Mouse (Mus musculus) MEL-GATA-1-ER (cell line): Measurements from ENCODE around the gene Spdye4a.

Experiments used
- DNase-seq: peaks from one replicate; pipeline ENCODE4 v3.0.0-alpha.2; 2012; ENCODE audit warnings: low read depth; ENCODE audit errors: extremely low read depth

Spdye4a gene

GRCm38 (mm10) chr5:143226790-143227189, at the start of gene Spdye4a:
Gene Spdye4a, minus strand, starts transcription at chr5:143226890.
- DNase-seq = no peak

GRCm38 (mm10) chr5:143275761-143276160, 49.1 kb upstream of the Spdye4a start:
- no peak for DNase-seq

- DNase-seq = peak; percentile 93
Measured at GRCm38 (mm10) chr5:143272540-143273330, 46.0 kb upstream of the Spdye4a start.

DNA sequence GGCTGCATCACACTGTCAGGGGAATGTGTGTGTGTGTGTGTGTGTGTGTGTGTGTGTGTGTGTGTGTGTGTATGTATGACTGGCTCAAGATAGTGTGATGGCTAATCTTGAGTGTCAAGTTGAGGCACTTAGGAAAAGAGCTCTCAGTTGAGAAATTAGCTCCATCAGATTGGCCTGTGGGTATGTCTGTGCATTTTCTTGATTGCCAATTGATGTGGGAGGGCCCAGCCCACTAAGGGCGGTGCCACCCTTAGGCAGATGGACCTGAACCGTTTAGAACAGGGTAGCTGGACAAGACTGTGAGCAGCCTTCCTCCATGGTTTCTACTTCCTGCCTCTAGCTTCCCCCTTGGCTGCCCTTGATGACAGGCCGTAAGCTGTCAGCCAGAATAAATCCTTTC, 45.4 kb upstream of the Spdye4a start:
- DNase-seq = no peak

DNA sequence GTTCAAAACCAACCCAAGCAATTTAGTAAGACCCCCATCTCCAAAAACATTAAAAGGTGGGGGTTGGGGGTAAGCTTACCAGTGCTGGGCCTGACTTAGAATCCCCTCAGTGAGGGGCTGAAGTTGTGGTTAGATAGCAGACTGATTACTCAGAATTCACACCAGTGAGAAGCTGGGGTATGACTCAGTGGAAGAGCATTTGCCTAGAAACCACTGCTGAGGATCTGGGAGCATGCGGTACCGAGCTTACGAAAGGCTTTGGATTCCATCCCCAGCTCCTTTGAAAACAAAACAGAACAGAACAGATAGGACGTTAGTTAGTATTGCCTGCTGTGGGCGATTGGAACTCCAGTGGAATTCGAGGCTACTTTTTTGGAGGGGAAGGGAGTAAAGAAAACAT, 45.0 kb upstream of the Spdye4a start:
- no peak for DNase-seq

- DNase-seq = no peak
Measured at GRCm38 (mm10) chr5:143270151-143270519, 43.4 kb upstream of the Spdye4a start.

DNA sequence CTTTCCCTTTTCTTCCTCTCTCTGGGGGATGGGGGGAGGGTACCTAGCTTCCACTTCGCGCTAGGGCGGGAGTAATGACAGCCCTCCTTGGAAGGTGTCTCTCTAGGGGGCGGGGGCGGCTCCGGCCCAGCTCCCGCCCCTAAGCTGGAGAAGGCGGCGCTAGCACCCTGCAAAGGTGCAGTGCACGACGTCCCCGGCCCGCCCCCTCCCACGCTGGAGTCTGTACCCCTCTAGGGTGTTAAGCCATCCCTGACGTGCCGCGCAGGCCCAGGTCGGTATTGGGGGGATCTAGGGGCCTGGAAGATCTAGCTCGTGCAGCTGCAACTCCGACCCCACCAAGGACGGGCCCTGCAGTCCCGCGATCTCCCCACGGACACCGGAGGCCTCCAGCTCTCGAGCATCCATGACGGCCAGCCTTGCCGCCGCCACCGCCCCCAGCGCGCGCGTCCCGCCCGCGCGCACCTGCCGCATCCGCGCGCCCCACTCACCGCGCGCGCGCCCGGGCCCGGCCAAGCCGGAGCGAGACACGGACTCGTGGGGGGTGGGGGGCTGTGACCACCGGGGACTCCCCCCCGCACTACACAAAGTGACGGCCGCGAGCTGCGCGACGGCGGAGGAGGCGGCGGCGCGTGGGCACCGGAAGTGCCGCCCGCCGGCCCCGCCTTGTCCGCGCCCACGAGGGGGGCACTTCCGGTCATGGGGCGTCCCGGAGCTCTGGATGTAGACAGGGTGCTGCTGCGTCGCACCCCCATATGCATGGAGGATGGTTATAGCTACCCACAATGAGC, 42.9 kb upstream of the Spdye4a start, which contains the start of gene Zfp316:
Gene Zfp316 (minus strand): TSS at position 660 of the 788 bp plus-strand sequence.
- no peak for DNase-seq

- no peak for DNase-seq
Measured at GRCm38 (mm10) chr5:143268985-143269362, 42.3 kb upstream of the Spdye4a start.

GRCm38 (mm10) chr5:143266794-143267193, 40.1 kb upstream of the Spdye4a start:
- no peak for DNase-seq

DNA sequence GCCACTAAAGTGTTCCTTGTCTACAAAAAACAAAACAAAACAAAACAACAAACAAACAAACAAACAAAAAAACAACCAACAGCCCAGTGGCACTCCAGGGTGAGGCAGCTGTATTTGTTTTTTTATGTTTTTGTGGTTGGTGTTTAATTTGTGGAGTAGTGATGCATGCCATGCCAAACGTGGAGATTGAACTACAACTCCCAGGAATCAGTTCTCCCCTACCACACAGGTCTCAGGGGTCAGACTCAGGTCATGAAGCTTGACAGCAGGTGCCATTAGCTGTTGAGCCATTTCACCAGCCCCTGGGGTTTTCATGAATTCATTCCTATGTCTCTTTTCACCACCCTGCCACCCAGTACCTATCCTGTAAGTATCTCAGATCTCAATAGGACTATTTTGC, 38.7 kb upstream of the Spdye4a start:
- DNase-seq = no peak

DNA sequence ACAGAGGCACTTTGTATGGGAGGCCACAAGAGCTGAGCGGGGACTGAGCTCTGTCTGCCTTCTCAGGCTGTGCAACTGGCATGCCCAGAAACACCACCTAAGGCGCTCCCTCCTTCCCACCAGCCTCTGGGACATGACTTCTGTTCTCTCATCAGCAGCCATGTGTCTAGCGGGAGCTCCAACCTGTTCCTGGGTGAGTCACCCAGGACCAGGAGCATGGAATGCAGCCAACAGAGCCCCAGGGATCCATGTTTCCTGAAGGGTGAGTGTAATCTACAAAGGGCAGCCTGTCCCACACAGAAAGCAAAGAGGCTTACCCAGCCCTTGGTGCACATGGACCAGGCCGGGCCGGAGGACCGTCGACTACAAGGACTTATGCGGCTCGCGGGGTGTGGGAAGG, 38.0 kb upstream of the Spdye4a start:
- DNase-seq = no peak

GRCm38 (mm10) chr5:143261636-143262035, 34.9 kb upstream of the Spdye4a start:
- no peak for DNase-seq

DNA sequence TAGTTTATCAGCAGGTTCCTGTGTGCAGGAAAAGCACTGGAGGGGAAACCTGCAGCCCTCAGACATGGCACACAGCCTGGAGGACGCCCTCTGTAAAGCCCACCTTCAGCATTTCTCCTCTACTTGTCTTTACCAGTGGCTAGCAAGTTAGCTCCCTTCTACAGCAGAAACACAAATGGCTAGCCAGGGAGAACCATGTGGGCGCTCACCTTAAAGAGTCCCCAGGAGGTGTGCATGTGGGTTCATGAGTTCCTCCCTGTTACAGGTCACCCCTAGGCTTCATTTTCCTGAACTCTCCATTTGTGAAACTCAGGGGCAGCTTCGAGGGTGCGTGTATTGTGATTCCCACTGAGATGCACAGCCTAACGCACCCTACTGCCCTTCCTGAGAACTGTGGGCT, 29.1 kb upstream of the Spdye4a start:
- DNase-seq = no peak

- no peak for DNase-seq
Measured at GRCm38 (mm10) chr5:143255131-143255519, 28.4 kb upstream of the Spdye4a start.

- no peak for DNase-seq
Measured at GRCm38 (mm10) chr5:143254487-143255130, 27.9 kb upstream of the Spdye4a start.

DNA sequence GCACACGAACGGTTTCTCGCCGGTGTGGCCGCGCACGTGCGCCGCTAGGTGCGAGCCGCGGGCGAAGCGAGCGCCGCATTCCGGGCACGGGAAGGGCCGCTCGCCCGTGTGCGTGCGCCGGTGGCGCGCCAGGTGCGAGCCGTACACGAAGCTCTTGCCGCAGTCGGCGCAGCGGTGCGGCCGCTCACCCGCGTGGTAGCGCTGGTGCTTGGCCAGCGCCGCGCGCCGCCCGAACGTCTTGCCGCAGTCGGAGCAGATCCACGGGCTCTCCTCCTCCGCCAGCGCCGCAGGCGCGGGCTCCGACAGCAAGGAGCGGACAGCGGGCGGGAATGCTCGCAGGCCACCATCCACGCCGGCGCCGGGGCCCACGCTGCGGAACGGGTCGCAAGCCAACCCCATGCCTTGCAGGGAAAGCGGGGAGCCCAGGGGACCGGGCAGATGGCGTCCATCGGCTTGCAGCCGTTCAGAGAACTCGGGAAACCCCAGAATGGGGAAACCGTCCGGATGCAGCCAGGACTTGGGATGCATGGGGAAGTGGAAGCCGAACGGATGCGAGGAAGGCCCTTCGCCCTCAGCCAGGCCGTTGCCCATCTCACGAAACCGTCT, 27.3 kb upstream of the Spdye4a start:
- no peak for DNase-seq

GRCm38 (mm10) chr5:143253186-143253880, 26.6 kb upstream of the Spdye4a start:
- no peak for DNase-seq

GRCm38 (mm10) chr5:143252791-143253185, 26.1 kb upstream of the Spdye4a start:
- no peak for DNase-seq

GRCm38 (mm10) chr5:143252039-143252438, 25.3 kb upstream of the Spdye4a start:
- no peak for DNase-seq

DNA sequence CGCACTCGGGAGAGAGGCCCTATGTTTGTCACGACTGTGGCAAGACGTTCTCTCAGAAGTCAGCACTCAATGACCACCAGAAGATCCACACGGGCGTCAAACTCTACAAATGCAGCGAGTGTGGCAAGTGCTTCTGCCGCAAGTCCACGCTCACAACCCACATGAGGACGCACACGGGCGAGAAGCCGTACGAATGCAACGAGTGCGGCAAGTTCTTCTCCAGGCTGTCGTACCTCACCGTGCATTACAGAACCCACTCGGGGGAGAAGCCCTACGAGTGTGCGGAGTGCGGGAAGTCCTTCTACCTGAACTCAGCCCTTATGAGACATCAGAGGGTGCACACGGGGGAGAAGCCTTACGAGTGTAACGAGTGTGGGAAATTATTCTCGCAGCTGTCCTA, 18.2 kb upstream of the Spdye4a start:
- DNase-seq = no peak

- no peak for DNase-seq
Measured at GRCm38 (mm10) chr5:143236036-143236435, 9.3 kb upstream of the Spdye4a start.
